Mouse (Mus musculus) embryo, embryonic 9.5 days (tissue): Measurements from ENCODE around the gene Nmrk2.
"Not testable (repeated sequence)": the region's sequence is repeated elsewhere in the genome, so short reads cannot be mapped to it uniquely, and the experiment has no call there.

Experiments
- DNase-seq: peaks from one replicate; pipeline ENCODE4 v3.0.0-alpha.2; 2017; ENCODE audit errors: extremely low spot score

Nmrk2 gene

DNA sequence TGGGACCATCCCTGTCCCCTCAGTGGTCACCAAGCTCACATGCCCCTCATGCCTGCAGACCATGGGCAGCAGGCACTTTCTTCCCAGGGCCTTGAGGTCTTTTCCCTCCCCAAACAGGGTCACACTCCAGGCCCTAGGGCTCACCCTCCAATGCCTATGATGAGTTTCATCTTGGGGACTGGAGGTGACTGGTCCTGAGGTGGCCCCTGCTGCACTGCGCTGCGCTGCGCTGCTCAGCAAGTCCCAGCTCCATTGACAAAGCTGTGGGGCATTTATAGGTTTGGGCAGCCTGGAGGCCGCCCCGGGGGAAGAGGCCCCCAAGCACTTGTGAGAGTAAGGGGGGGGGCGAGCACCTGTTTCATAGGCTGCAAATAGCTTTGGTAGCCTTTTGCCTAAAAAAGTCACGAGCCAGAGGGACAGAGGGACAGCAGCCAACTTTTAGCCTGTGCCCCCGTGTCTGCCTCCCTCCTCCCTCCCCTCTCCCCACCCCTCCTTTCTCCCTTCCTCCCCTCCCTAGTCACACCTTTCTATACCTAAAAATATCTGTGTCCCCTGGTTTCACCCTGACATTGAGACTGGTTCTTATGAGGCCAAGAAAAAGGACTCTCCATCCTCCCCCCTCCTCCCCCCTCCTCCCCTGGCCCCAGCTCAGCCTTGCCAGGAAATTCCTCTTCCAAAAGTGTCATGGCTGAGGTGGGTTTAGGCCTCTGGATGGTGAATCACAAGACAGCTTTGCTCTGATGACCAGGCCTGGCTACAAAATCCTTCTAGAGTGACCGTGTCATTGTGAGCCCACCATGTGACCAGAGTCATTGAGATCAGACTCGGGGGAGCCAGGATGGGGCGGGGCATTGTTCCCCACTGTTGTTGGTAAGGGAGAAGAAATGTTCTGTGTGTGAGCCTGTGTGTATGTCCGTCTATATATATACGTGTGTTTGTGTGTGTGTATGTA, at the start of gene Nmrk2:
Gene Nmrk2, minus strand, starts transcription at position 245 of the 952 bp plus-strand sequence.
- DNase-seq = no peak

DNA sequence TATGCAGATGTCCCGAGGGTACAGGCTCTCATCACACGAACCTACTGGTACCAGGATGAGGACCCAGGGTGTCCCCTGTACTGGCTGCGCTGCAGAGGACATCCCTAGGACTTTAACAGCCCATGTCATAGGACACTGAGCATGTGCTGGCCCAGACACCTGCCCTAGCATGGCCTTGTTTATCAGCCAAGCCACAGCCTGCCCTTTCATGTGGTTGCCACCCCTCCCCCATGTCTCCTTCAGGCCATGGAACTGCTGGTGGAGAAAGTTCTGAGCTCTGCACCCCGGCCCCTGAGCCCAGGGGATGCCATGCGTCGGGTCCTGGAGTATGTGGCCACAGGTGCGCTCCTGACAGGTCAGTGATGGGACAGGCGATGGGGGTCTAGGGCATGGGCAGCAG, 47.6 kb upstream of the Nmrk2 start:
- no peak for DNase-seq

DNA sequence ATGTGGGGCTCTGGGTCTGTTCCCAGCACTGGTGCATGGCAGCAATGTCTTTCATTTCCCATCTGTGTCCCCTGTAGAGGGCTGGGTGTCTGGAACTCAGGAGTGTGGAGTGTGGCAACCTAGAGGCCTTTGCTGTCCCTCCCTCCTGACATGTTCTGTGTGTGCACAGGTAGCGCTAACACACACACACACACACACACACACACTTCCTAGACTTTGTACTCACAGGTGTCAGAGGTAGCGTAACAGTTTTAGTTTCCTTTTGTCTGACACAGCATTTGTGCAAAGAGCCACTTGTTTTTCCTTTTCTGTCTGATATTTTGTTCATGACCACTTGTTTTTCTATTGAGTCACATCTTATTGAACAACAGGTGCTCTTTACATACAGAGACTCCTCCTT, 46.0 kb upstream of the Nmrk2 start:
- DNase-seq = no peak

DNA sequence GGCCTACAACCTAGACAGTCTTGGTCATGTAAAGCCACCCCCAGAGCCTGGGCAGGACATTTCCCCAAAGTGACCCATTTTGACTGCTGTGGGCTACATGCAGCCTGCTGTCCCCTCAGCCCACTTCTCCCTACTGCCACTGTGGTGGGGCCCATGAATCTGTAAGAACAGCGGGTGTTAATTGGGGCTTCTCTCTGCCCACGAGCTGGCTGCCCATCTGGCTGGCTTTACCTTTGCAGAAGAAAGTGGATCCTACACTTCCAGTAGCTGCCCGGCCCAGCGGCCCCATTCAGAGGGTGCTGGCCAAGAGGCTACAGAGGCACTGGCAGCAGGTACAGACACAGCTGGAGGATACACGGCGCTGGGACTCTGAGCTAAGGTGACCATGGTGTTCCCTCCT, 43.3 kb upstream of the Nmrk2 start:
- DNase-seq = no peak

DNA sequence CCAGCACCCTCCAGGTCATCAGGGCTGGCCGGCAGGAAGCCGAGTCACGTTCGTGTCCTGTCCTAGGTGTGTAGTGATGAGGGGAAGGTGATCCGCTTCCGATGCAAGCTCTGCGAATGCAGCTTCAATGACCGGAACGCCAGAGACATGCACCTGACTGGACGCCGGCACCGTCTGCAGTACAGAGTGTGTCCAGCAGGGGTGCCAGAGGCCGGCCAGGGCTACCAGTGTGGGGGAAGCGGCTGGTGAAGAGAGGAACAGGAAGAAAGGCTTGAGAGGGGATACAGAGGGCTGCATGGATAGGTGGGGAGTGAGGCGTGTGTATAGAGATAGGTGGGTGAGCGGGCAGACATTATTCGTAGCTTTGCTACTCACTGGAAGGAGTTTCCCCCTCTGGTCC, 42.7 kb upstream of the Nmrk2 start:
- DNase-seq = peak; percentile 83

DNA sequence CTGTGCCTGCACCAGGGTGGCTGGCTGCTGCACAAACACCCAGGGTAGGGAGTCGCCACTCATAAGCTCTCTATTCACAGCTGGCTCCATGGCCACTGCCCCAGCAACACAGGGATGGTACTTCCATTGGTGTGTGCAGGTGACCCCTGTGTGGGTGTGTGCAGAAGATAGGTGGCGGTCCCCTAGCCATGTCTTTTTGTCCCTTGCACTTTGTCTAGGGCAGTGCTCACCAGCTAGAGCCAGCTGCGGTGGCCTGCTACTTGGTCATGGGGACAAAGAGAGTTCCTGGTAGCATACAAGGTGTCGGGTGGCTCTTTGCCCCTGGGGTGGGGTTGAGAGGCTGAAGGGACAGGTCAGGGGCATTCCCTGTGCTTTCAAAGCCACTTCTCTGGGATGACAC, 42.3 kb upstream of the Nmrk2 start:
- DNase-seq = no peak

DNA sequence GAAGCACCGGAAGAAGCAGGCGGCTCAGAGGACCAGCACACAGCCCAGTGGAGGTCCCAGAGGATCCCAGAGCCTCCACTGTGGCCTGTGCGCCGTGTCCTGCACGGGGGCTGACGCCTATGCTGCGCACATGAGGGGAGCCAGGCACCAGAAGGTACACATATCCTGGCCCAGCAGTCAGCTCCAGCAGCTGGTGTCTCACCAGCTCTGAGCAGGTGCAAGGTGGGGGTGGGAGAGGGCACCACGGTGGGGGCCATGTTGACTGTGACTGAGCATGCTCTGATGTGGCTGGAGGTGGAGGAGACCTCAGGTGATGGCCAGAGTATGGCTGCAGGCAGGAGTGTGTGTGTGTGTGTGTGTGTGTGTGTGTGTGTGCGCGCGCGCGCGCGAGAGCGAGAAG, 40.2 kb upstream of the Nmrk2 start:
- DNase-seq = no peak

DNA sequence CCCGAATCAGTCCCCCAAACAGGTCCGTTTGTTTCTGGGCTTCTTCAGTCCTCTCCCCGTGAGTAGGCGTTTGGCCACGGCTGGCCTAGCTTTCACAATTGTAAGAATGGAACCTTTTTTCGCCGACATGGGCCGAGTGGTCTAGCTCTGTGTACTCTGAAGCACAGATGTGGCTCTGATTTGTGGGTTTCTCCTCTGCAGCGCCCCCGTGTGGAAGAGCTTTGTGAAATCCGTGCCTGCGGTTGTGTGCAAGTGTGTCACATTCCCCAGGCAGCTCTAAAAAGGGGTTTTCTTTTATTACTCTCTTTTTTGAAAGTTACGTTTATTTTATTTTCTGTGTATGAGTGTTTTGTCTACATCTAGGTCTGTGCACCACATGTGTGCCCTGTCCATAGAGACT, 39.0 kb upstream of the Nmrk2 start:
- peak; percentile 63 for DNase-seq

DNA sequence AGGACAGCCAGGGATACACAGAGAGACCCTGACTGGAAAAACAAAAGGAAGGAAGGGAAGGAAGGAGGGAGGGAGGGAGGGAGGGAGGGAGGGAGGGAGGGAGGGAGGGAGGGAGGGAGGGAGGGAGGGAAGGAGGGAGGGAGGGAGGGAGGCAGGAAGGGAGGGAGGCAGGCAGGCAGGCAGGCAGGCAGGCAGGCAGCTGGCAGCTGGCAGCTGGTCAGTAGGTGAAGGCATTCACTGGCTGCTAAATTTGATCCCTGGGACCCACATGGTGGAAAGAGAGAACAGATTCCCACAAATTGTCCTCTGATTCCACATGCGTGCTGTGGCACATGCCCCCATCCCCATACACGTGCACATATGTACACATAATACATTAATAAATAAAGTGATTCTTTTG, 36.8 kb upstream of the Nmrk2 start:
- DNase-seq = no peak

DNA sequence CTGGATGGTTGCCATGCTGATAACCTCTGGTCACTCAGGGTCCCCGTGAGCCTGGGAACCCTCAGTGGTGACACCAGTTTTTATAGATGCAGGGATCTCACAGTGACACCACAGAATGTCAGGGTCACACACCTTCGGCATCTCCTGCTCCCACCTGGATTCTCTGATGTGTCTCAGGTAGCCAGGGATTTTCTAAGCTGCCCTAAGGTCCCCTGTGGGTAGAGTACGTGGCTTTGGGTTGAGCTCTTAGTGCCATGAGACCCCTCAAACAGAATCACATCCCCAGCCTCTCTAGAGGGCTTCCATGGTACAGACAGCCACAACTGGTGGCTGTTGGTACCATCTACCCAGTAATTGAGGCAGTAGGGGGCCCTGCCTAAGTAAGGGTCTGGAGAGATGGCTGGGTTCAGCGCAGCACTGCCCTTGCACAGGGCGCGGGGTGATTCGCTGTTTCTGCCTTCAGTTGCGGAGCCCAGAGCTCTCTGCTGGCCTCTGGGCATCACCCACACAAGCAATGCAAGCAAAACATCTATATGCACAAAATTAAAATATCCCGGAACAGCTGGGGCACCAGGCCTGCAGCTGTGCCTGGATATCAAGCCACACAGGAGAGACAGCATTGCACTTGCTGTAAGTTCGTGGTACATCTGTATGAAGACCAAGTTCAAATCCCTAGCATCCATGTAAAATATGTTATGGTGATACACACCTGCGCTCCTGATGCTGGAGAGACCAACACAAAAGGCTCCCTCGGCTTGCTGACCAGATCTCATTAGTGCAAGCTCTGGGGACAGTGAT, 34.8 kb upstream of the Nmrk2 start:
- no peak for DNase-seq

DNA sequence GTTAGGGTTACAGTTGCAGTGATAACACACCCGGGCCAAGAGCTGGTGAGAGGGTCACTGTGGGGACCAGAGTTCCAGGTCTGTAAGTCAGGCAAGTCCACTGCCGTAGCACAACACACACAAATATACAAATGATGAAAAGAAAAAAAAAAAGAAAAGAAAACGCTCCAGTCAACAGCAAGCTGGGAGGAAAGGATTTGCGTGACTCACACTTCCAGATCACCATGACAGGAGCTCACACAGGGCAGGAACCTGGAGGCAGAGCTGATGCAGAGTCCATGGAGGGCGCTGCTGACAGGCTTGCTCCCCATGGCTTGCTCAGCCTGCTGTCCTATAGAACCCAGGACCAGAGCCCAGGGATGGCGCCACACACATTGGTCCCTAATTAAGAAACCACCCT, 32.4 kb upstream of the Nmrk2 start:
- DNase-seq = no peak

DNA sequence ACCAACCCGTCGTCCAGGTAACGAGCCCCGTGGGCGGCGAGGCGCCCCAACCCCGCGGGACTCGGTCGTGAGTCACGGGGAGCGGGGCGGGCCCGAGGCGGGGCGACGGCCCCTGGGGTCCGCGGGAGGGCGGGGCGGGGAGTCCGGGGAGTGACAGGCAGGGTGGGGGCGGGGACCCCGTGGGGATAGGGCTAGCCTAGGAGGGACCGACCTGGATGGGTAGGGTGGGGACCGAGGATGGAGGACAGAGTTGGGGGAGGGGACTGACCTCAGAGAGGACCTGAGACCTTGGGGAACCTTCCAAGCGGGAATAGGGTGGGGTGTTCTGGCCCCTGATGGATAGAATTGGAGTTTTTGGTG, 31.4 kb upstream of the Nmrk2 start:
- no peak for DNase-seq

DNA sequence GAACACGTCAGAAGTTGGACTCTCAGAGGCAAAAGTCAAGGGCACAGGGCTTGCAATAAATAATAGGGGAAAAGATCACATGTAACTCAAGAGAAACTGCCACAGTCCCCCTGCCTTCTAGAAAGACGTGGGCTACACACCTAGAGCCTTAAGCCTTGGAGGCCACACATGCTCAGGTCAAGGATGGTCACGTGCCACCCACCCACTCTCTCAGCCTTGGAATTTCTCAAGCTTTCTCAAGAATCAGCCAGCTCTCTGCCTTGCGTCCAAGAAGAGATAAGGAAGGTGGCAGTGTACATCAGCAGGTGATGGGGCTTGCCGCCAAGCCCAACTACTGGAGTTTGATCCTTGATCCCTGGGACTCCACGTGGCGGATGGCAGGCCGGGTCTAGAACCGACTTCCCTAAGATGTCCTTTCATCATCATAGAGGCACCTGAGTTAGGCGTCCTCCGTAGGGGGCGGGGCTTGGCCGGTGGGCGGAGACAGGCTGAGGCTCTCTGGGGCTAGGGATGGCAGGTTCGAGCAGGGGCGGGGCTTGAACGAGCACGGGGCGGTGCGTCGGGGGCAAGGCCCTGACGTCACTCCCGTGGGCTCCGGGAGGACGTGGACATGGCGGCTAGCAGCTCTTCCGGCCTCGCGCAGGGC, 30.9 kb upstream of the Nmrk2 start, which contains the start of gene Zfr2:
Gene Zfr2, plus strand, starts transcription at position 576 of the 646 bp plus-strand sequence.
- DNase-seq = peak; percentile 90

DNA sequence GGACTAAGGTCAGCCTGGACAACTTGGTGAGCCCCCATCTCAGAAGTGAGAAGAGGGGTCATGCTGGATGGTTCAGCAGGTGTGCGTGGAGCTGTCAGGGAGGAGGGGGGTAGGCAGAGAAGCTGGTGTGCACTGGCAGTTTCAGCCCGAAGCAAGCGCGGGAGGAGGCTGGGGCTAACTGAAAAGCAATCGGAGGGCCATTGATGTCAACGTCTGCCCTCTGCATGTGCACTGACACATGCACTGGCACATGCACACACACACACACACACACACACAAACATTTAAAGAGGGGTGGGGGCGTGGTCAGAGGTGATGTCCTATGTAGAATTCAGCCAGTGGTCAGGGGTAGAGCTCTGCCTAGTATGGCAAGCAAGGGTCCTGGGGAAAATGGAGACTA, 29.6 kb upstream of the Nmrk2 start:
- DNase-seq = no peak

DNA sequence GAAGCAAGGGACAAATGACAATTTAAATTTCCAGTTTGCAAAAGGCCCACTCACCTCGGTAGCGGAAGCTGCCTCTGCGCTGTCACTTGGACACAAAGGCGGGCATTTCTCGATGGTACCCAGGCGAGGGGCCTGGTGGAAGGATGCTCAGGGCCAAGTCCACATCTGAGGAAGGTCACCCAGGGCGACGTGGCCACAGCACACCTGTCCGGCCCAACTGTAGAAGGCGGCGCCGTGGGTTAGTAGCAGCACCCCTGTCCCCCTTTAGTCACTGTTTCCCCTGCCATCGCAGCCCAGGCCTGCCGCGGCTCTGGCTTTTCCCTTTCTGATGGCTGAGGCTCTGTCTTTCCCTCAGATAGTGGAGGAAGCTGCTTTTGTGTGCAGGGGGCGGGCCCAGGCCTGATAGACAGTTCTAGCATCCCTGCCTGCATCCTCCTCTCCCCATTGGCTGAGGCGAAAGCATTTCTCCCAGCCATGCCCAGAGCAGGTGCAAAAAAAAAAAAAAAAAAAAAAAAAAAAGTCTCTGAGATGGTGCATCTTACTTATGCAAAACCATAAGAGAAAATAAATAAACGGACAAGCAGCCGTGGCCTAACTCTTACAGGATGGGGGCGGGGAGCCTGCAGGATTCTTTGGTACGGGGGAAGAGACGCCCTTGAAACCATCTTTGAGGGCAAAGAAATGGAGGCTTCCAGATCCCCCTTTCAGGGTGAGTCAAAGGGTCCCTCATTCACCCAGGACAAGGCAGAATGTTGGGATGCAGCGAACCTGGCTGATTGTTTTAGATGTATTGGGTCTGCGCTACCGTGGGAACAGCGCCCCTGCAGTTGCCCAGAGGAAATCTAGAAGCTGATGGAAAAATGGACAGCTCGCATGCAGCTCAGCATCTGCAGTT, 28.8 kb upstream of the Nmrk2 start, which contains the start of gene Atcay:
Gene Atcay, minus strand, starts transcription at position 396 of the 895 bp plus-strand sequence.
- DNase-seq = peak; percentile 34

DNA sequence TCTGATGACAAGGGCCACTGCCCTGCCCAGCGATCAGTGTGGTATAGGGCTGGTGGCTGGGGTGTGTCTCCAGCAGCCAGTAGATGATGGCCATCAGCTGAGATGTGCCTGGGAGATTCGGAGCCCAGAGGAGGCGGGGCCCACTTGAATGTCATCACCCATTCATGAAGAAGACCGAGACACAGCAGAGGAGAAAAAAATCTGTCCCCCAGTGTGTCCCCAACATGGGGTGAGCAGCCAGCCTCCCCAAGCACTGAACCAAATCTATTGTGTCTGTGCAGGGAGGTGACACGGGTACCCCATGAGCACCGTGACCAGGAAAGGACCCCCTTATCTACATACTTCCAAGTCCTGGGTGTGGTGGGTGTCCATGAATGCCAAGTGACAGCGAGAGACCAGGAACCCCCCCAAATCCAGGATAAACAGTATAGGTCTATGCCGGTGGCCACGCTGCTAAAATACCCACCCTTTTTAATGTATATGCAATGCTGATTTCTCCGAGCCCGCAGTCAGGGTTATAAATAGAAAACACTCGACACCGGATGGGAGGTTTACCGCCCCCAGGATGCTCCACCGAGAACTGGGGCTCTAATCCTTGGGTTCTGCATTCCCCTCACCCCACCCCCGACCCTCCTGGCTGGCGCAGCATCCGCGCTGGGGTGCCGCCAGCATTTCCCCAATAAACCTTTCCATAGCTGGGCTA, 28.0 kb upstream of the Nmrk2 start:
- no peak for DNase-seq

DNA sequence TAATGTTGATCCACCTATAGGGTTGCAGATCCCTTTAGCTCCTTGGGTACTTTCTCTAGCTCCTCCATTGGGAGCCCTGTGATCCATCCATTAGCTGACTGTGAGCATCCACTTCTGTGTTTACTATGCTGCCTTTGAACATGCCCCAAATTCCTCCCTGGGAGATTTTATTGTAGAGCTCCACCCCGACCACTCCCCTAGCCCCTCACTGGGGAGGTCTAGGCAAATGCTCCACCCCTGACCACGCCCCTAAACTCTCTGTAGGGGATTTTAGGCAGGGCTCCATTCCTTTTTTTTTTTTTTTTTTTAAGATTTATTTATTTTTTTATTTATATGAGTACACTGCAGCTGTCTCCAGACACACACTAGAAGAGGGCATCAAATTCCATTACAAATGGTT, 21.9 kb upstream of the Nmrk2 start:
- not testable (repeated sequence) for DNase-seq

DNA sequence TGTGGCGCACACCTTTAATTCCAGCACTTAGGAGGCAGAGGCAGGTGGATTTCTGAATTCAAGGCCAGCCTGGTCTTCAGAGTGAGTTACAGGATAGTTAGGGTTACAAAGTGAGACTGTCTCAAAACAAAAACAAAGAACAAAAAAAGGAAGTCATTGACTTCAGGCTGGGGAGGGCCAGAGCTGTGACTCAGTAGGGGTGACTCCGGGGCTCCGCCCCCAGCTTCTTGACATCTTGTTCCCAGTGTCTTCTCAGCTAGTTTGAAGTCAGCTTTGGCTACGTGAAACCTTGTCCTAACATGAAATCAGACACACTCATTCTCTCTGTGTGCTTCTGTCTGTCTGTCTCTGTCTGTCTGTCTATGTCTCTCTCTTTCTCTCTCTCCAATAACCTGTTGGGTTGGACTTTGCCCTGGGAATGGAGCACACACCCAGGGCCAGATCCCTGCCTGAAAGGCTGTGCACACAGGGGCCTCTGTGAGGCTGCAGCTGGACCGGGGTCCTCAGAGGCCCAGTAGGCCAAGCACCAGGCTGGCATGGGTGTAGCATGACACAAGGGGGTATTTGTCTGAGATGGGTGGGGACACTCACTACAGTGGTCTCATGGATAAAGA, 19.7 kb upstream of the Nmrk2 start:
- DNase-seq = no peak

DNA sequence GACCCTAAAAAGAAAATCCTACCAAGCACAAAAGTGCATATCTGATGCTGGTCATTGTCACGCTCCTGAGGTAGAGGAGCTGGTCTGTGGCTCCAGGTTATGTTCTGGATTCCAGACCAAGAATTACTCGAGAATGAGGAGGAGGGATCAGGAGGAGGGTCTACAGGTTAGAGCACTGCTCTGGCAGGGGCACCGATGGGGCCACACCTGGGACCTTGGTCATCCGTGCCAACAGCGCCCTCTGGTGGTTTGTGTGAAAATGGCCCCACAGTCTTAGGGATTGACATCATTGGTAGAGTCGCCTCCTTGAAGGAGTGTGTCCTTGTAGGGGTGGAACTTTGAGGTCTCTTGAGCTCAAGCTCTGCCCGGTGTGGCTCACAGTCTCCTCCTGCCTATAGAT, 16.1 kb upstream of the Nmrk2 start:
- peak; percentile 43 for DNase-seq

DNA sequence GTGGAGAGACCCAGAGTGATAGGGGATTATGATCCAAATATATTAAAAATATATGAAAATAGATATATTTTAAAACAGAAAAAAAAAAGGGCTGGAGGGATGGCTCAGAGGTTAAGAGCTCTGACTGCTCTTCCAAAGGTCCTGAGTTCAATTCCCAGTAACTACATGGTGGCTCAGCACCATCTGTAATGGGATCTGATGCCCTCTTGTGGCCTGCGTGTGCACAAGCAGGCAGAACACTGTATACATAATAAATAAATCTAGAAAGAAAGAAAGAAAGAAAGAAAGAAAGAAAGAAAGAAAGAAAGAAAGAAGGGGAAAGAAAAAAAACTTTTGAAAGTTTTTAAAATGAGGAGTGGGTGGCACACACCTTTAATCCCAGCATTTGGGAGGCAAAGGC, 15.4 kb upstream of the Nmrk2 start:
- not testable (repeated sequence) for DNase-seq
